ENCODE assay signal across 14 mouse cellular contexts in genomic region chr14:62858311-62858710, GRCm38 (mm10). TPM values are rescaled to one million over a fixed set of nuclear protein-coding genes. Genes with fewer than 3 reads are reported as not detected.
DNase-seq lines count a peak whose midpoint lies in the region; ATAC-seq lines count a peak whose summit lies in the region.
"Had no signal": no experiment of that assay in that cellular context is flagged by ENCODE, and none has a peak within 500 bp of the region (broad histone marks: within the 10 kb centered on the region; RNA-seq: fewer than 3 reads in every experiment).

No protein-coding gene starts in this region.

- no peak overlapping the region for H3K9ac ChIP-seq in midbrain, embryonic 14.5 days (replicated peaks; ENCODE audit: low read length)
- H3K9ac ChIP-seq: embryonic facial prominence, embryonic 12.5 days had no signal

- ATAC-seq in common myeloid progenitor, adult 5-6 weeks (replicated peaks; ENCODE audit: low read depth, poor library complexity, severe bottlenecking) = peak; percentile 96
- ATAC-seq in megakaryocyte progenitor cell, adult 5-6 weeks (replicated peaks; ENCODE audit: poor library complexity) = peak; percentile 98
- ATAC-seq in midbrain, embryonic 14.5 days (ENCODE audit: low FRiP score, low TSS enrichment) = no peak

- no peaks in the 10 kb centered on the region for H3K27me3 ChIP-seq in midbrain, embryonic 14.5 days (ENCODE audit: control insufficient read depth, insufficient read depth, low read length)
- H3K27me3 ChIP-seq: embryonic facial prominence, embryonic 12.5 days had no signal

- H3K27ac ChIP-seq in midbrain, embryonic 14.5 days (replicated peaks; ENCODE audit: low read depth, low read length) = no peak overlapping the region
- H3K27ac ChIP-seq: embryonic facial prominence, embryonic 12.5 days; layer of hippocampus, adult 2 months had no signal

- no peak overlapping the region for H3K4me3 ChIP-seq in midbrain, embryonic 14.5 days (replicated peaks; ENCODE audit: low read depth, low read length)
- H3K4me3 ChIP-seq: embryonic facial prominence, embryonic 12.5 days; layer of hippocampus, adult 2 months had no signal

- no peaks in the 10 kb centered on the region for H3K9me3 ChIP-seq in midbrain, embryonic 14.5 days (ENCODE audit: control insufficient read depth, low read length)

- 88% methylated on average over 3 of the region's 3 CpGs for WGBS in midbrain, embryonic 14.5 days

- DNase-seq in lung, postnatal 25 days (ENCODE audit: low spot score) = peak; percentile 61
- no peak for DNase-seq in lung, postnatal 10 days
- DNase-seq in kidney, adult 11 months = no peak
- no peak for DNase-seq in layer of hippocampus, adult 8-10 months (ENCODE audit: low spot score in 2 of 2)
- DNase-seq in midbrain, embryonic 14.5 days = no peak
- DNase-seq: cerebellum, postnatal 25 days; heart, postnatal 36 days; right cerebral cortex, adult 18-20 months; thymus, adult 18-20 months had no signal

- no peaks in the 10 kb centered on the region for H3K36me3 ChIP-seq in midbrain, embryonic 14.5 days (ENCODE audit: control insufficient read depth, insufficient read depth, low read length)
- H3K36me3 ChIP-seq: embryonic facial prominence, embryonic 12.5 days had no signal

- peaks cover 9% of the 10 kb centered on the region; the same call in 1 of the 2 replicates for H3K4me1 ChIP-seq in midbrain, embryonic 14.5 days (ENCODE audit: control insufficient read depth, insufficient read depth, low read length)
- H3K4me1 ChIP-seq: embryonic facial prominence, embryonic 12.5 days had no signal

- no peak overlapping the region for H3K4me2 ChIP-seq in midbrain, embryonic 14.5 days (ENCODE audit: low read length)
- H3K4me2 ChIP-seq: embryonic facial prominence, embryonic 12.5 days; heart, embryonic 11.5 days had no signal

RNA-seq across cellular contexts. Expression of gene Wdfy2, which starts 20.8 kb away (rescaled TPM):
- total RNA-seq in common myeloid progenitor, adult 5-6 weeks (2017) = 15.0 and 15.3 TPM in 2 replicates
- 18.2 and 19.6 TPM in 2 replicates for total RNA-seq in megakaryocyte progenitor cell, adult 5-6 weeks (2015)
- total RNA-seq in megakaryocyte progenitor cell, adult 5-6 weeks (2017) = 22.1 and 24.2 TPM in 2 replicates
- 10 to 100 TPM; 15.9 to 19.2 (median 17.7) TPM for total RNA-seq in layer of hippocampus, adult 8-10 months (2022)
- 9.1 and 13.0 TPM in 2 replicates for polyA plus RNA-seq in midbrain, embryonic 14.5 days (2014; fragmentation: Nextera tagmentation; extraction: Ambion mirVana)
